Mouse (Mus musculus) testis, adult 10 weeks (tissue): ENCODE measurements around the gene Rmdn2. TPM values are rescaled to one million over a fixed set of nuclear protein-coding genes. Genes with fewer than 3 reads are reported as not detected.

ENCODE experiments used
- polyA plus RNA-seq: library from polyadenylated mRNA; stranded (reverse); fragments of 350-450 nt; fragmentation: Illumina TruSeq; extraction: RNeasy Lipid Tissue Mini Kit (QIAGEN cat#74804); gene quantifications from one replicate; pipeline ENCODE4 v1.2.3, GENCODE M21; 2014; ENCODE audit warnings: low read depth, low replicate concordance

The Rmdn2 gene
- 798 TPM for polyA plus RNA-seq

DNA sequence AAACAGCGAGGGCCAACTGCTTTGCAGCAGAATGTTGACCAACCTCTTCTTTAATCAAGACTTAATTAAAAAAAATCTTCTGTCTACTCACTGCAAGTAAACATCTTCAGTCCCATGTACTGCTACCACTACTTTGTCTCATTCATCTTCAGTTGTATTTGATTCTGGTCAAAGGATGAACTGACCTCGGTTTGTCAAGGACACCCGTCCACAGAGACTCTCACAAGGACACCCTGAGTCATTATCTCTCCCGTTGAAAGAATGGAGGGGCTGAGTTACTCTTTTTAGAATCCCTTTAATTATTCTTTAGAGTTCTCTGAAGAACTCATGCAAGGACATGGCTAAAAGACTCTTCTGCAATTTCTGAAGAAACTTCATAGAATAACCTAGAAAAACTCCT lies at the start of gene Rmdn2:
Gene Rmdn2 (plus strand): TSS at position 319 of the 400 bp plus-strand sequence.

DNA sequence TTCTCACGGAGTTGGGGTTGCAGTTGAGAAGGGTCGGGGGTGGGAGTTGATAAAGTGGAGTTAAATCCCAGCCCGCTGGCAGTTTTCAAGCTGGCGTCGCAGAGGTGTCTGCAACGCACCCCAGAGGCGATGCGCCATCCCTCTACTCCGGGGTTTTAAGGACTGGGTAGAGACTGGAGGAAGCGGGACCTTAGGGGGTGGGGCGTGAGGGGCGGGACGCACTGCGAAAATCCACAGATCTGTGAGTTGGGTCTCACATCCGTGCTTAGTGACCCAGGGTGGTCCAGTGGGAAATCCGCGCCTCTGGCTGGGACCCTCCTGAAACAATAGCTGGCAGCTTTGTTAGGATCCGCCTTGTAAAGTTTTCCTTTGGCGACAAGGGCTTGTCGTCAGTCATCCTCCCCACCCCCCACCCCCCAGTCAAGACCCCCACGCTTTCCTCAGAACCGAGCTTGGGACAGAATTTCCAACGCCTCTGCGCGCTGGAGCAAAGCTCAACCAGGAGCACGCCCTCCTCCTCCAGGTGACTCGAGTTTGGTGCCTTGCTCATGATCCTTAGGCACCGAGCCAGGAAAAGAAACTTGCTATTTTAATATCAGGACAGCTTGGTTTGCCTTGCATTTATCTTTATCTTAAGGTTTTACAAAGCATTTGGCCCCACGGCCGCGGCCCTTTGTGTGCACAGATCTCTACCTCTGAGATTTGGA lies 103.4 kb downstream of the Rmdn2 start, which contains the start of gene Cyp1b1:
Gene Cyp1b1 (minus strand): TSS at position 131 of the 707 bp plus-strand sequence.

Other genes with a start within 250 kb of the Rmdn2 start
- gene Cyp1b1, start 103.2 kb downstream of the Rmdn2 start, polyA plus RNA-seq = 16.1 TPM